Mouse (Mus musculus): ENCODE data around the gene Tbx2. TPM values are rescaled to one million over a fixed set of nuclear protein-coding genes. Genes with fewer than 3 reads are reported as not detected.

Gene Tbx2
- 5.0 and 6.8 TPM in 2 replicates for polyA plus RNA-seq (2012; rRNA removed)

DNA sequence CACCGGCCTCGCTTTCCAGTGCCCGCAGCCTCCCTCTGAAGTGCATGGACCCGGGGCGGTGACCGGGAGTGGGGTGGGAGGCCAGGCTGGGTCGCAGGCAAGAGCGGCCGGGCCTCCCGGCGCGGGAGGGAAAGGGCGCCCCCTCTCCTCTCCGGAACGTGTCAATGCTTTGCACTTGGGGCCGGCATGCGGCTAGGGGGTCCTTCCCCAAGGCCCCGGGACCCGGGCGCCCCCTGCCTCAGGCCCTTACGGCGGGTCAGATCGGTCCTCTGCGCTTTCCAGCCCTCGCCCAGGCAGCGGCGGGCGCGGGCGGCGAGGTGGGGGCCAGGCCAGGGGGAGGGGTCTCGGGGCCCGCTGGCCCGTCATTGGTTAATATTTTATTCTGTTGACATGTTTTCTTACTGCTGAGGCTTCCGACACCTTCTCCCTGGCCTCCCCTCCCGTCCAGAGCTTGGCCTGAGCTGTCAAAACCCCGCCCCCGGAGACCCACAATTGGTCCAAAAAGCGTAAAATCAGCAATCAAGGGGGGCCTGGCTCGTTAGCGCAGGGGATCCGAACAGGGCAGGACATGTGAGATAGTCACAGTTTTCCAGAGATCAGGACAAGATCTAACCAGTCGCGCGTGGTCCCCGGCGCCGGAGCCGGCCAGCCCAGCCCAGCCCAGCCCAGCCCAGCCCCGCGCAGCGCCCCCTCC is at the start of gene Tbx2:
Gene Tbx2, plus strand, starts transcription at position 321 of the 694 bp plus-strand sequence.
- Histone ChIP-seq H3K4me3 (ENCODE audit: extremely low read depth, insufficient read depth, insufficient read length) (peak within 1 kb of the TSS; percentile 43; the same call in 1 of the 2 replicates), H3K27ac (ENCODE audit: insufficient read depth, low read length) (no peak within 1 kb of the TSS), H3K27me3 (ENCODE audit: control insufficient read depth, insufficient read depth, low read length) (peaks cover 50% of the 10 kb centered on the region), H3K4me1 (ENCODE audit: control insufficient read depth, insufficient read depth, insufficient read length) (peaks cover 5% of the 10 kb centered on the region; the same call in 1 of the 2 replicates), H3K36me3 (ENCODE audit: control insufficient read depth, insufficient read depth, low read length) (no peaks in the 10 kb centered on the region)
- no peak for TF ChIP-seq CTCF (IDR thresholded peaks at IDR 0.05; ENCODE audit: extremely low read depth, insufficient read depth, insufficient read length, insufficient replicate concordance)
- TF ChIP-seq POLR2A (IDR thresholded peaks at IDR 0.05; ENCODE audit: low read depth, low read length): no peak
- no peak for DNase-seq (ENCODE audit: low read depth in 1 of 2, low spot score in 2 of 2)
- 2% methylated on average over 35 of the region's 52 CpGs for WGBS

DNA sequence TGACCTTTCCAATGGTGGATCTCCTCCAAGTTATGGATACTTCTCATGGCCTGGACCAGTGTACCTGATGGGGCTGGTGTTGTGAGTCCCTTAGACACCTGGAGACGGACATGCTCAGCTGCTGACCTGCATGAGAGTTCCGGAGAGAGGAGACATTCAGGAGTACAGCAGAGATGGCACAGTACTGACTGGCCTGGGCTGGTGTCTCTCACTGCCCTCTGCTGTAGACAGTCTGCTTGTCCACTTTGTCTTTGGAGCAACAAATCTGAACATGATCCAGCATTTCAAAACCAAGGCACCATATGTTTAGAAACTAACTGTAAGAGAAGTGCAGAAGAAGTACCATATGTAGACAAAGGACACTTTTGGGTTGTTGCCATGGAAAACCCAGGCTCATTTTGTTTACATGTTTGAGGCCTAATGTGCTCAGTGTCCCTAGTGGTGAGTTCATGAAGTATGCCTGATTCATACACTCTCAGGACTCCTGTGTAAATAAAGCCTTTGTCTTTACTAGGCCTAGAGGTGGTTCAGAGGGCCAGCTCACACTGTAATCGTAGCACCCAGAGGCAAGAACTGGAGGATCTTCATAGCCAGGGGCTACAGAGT is 46.1 kb upstream of the Tbx2 start:
- H3K27me3 ChIP-seq (ENCODE audit: control insufficient read depth, insufficient read depth, low read length): no peaks in the 10 kb centered on the region
- H3K27ac ChIP-seq (ENCODE audit: insufficient read depth, low read length): no peak overlapping the region
- no peak overlapping the region for H3K4me3 ChIP-seq (ENCODE audit: extremely low read depth, insufficient read depth, insufficient read length)
- DNase-seq (ENCODE audit: low read depth in 1 of 2, low spot score in 2 of 2): no peak
- H3K4me1 ChIP-seq (ENCODE audit: control insufficient read depth, insufficient read depth, insufficient read length): no peaks in the 10 kb centered on the region
- H3K36me3 ChIP-seq (ENCODE audit: control insufficient read depth, insufficient read depth, low read length): no peaks in the 10 kb centered on the region
- WGBS: 88% methylated on average over 3 of the region's 3 CpGs
- TF ChIP-seq CTCF (IDR thresholded peaks at IDR 0.05; ENCODE audit: extremely low read depth, insufficient read depth, insufficient read length, insufficient replicate concordance) (no peak), POLR2A (IDR thresholded peaks at IDR 0.05; ENCODE audit: low read depth, low read length) (no peak)

DNA sequence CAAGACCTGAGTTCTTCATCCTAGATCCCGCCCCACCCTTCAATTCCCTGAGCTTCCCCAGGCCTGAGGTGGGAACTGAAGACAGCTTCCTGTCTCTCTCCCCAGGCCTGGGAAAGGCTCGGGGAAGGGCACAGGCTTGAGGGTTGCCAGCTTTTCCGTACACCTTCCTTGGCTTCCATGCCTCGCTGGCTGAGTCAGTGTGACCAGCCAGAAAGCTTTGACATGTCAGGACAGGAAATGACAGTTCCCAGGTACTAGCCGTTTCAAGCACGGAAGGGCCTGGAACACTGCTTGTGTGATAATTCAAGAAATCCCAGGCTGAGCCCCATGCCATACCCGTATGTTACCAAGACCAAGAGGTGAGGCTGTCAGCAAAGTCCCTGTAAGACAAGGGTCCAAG is 42.6 kb upstream of the Tbx2 start:
- Histone ChIP-seq H3K27me3 (ENCODE audit: control insufficient read depth, insufficient read depth, low read length) (no peaks in the 10 kb centered on the region), H3K4me3 (ENCODE audit: extremely low read depth, insufficient read depth, insufficient read length) (no peak overlapping the region), H3K36me3 (ENCODE audit: control insufficient read depth, insufficient read depth, low read length) (no peaks in the 10 kb centered on the region), H3K4me1 (ENCODE audit: control insufficient read depth, insufficient read depth, insufficient read length) (no peaks in the 10 kb centered on the region), H3K27ac (ENCODE audit: insufficient read depth, low read length) (no peak overlapping the region)
- WGBS: 90% methylated on average over 7 of the region's 7 CpGs
- no peak for DNase-seq (ENCODE audit: low read depth in 1 of 2, low spot score in 2 of 2)
- no peak for TF ChIP-seq CTCF (IDR thresholded peaks at IDR 0.05; ENCODE audit: extremely low read depth, insufficient read depth, insufficient read length, insufficient replicate concordance)
- TF ChIP-seq POLR2A (IDR thresholded peaks at IDR 0.05; ENCODE audit: low read depth, low read length): no peak

DNA sequence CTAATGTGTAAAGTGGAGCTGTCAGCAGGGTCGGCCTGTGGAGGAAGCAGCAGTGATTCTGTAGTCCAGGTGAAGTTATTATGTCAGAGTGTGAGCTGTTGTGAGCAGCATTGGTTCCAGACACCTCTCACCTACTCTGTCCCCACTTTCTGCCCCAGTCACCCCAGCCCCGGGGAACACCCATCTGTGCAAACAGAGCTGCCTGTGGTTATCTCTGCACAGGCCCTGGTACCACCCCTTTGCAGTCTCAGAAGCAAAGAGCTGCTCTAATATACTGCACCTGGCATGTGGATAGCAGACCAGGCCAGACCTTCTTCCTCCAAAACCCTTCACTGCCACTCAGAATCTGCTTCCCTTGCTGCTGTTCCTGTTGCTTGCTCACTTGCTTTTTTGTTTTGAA is 42.1 kb upstream of the Tbx2 start:
- Histone ChIP-seq H3K4me3 (ENCODE audit: extremely low read depth, insufficient read depth, insufficient read length) (no peak overlapping the region), H3K27ac (ENCODE audit: insufficient read depth, low read length) (no peak overlapping the region; the same call in 1 of the 2 replicates)
- WGBS: 53% methylated on average over 2 of the region's 2 CpGs

DNA sequence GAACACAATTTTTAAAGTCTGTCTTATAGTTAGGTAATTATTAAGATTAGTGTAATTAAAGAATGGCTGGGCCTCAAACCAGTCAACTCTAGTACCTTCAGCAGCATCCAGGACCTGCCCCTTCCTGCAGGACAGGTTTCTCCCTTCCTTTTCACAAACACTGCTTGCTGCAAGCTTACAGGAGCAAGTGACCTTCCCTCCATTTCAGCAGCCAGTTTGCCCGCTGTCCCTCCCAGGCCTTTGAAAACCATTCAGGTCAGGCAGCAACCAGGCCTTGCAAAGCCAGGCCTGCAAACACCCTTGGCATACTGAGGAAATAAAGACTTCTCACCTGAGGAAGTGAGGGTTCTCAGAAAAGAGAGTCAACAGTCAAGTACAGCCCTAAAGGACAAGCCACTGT is 41.1 kb upstream of the Tbx2 start:
- WGBS: 92% methylated on average over 1 of the region's 1 CpGs

More for the DNA sequence above, 42.1 kb upstream of the Tbx2 start:
- DNase-seq (ENCODE audit: low read depth in 1 of 2, low spot score in 2 of 2): no peak
- Histone ChIP-seq H3K4me1 (ENCODE audit: control insufficient read depth, insufficient read depth, insufficient read length) (no peaks in the 10 kb centered on the region), H3K36me3 (ENCODE audit: control insufficient read depth, insufficient read depth, low read length) (no peaks in the 10 kb centered on the region), H3K27me3 (ENCODE audit: control insufficient read depth, insufficient read depth, low read length) (no peaks in the 10 kb centered on the region)
- no peak for TF ChIP-seq CTCF (IDR thresholded peaks at IDR 0.05; ENCODE audit: extremely low read depth, insufficient read depth, insufficient read length, insufficient replicate concordance)
- TF ChIP-seq POLR2A (IDR thresholded peaks at IDR 0.05; ENCODE audit: low read depth, low read length): no peak

DNA sequence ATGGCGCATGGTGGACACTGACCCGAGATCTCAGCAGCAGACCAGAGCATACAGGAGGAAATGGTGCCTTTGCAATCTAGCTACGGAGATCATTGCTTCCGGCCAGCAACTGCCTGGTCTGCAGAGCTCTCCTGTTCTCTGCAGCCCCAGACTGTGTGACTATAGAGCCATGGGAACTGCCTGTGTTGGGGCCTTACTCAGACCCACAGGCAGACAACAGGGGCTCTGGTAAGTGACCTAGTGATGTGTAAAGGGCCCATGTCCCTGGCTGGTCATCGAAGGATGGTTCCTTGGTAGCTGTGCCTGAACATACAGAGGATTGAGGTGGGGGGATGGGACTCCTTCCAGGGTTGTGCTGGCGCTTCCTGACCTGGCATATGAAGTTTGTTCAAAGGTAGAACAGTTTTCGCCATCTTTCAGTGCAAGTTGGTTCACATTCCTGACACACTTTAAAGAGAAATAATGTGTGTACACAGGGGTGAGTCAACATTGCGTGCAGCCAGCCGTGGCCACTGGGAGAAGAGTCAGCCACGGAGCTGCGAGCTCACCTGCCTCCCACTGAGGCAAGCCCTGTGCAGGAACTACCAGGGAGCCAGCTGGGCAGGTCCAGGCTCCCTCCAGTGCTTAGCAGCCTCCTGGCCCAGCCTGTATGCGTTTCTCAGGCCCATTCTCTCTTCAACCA is 39.7 kb upstream of the Tbx2 start:
- no peak for DNase-seq (ENCODE audit: low read depth in 1 of 2, low spot score in 2 of 2)
- no peaks in the 10 kb centered on the region for H3K27me3 ChIP-seq (ENCODE audit: control insufficient read depth, insufficient read depth, low read length)
- no peaks in the 10 kb centered on the region for H3K4me1 ChIP-seq (ENCODE audit: control insufficient read depth, insufficient read depth, insufficient read length)
- TF ChIP-seq POLR2A (IDR thresholded peaks at IDR 0.05; ENCODE audit: low read depth, low read length): no peak
- no peak for TF ChIP-seq CTCF (IDR thresholded peaks at IDR 0.05; ENCODE audit: extremely low read depth, insufficient read depth, insufficient read length, insufficient replicate concordance)
- H3K27ac ChIP-seq (ENCODE audit: insufficient read depth, low read length): no peak overlapping the region
- 78% methylated on average over 12 of the region's 12 CpGs for WGBS
- no peak overlapping the region for H3K4me3 ChIP-seq (ENCODE audit: extremely low read depth, insufficient read depth, insufficient read length)
- no peaks in the 10 kb centered on the region for H3K36me3 ChIP-seq (ENCODE audit: control insufficient read depth, insufficient read depth, low read length)

More for the DNA sequence above, 41.1 kb upstream of the Tbx2 start:
- TF ChIP-seq POLR2A (IDR thresholded peaks at IDR 0.05; ENCODE audit: low read depth, low read length): no peak
- no peak for TF ChIP-seq CTCF (IDR thresholded peaks at IDR 0.05; ENCODE audit: extremely low read depth, insufficient read depth, insufficient read length, insufficient replicate concordance)
- Histone ChIP-seq H3K27me3 (ENCODE audit: control insufficient read depth, insufficient read depth, low read length) (no peaks in the 10 kb centered on the region), H3K4me1 (ENCODE audit: control insufficient read depth, insufficient read depth, insufficient read length) (no peaks in the 10 kb centered on the region), H3K4me3 (ENCODE audit: extremely low read depth, insufficient read depth, insufficient read length) (no peak overlapping the region), H3K36me3 (ENCODE audit: control insufficient read depth, insufficient read depth, low read length) (no peaks in the 10 kb centered on the region), H3K27ac (ENCODE audit: insufficient read depth, low read length) (no peak overlapping the region)
- no peak for DNase-seq (ENCODE audit: low read depth in 1 of 2, low spot score in 2 of 2)
